Mouse (Mus musculus) MEL (cell line): Measurements from ENCODE around the gene Rbpj. TPM values are rescaled to one million over a fixed set of nuclear protein-coding genes. Genes with fewer than 3 reads are reported as not detected.

Experiments used
- DNase-seq: peaks from one replicate; pipeline ENCODE4 v3.0.0; 2011; ENCODE audit warnings: low read depth, low spot score
- H3K27ac ChIP-seq: 2 replicates; pipeline ENCODE4 v1.5.1; 2012; ENCODE audit warnings: low read depth, mild to moderate bottlenecking, control low read depth, low read length, moderate library complexity; ENCODE audit not compliant: control insufficient read depth
- H3K27me3 ChIP-seq, 2 experiments: fragments of 150-350 bp in 1 of 2; sonication (generic) in 1 of 2; 2 replicates each; pipeline ENCODE4 v1.6.1; 2012; ENCODE audit warnings: low read length in 2 of 2, mild to moderate bottlenecking in 2 of 2, improper control_type of control experiment in 1 of 2, moderate library complexity in 1 of 2; ENCODE audit not compliant: insufficient read depth in 2 of 2, control insufficient read depth in 1 of 2
- H3K36me3 ChIP-seq, 2 experiments: 2 replicates each; pipeline ENCODE4 v1.6.1; 2012 to 2014; ENCODE audit warnings: low read length in 2 of 2, improper control_type of control experiment in 1 of 2, inconsistent platforms in 1 of 2, mild to moderate bottlenecking in 1 of 2; ENCODE audit not compliant: insufficient read depth in 2 of 2, control insufficient read depth in 1 of 2
- H3K4me1 ChIP-seq, 2 experiments: fragments of 150-350 bp in 1 of 2; sonication (generic) in 1 of 2; 2 replicates each; pipeline ENCODE4 v1.6.1; 2012; ENCODE audit warnings: low read length in 2 of 2, improper control_type of control experiment in 1 of 2, mild to moderate bottlenecking in 1 of 2; ENCODE audit not compliant: insufficient read depth in 2 of 2, control insufficient read depth in 1 of 2
- H3K4me3 ChIP-seq, 2 experiments: fragments of 150-350 bp in 1 of 2; sonication (generic) in 1 of 2; 2 replicates each; pipeline ENCODE4 v1.5.1; 2012; ENCODE audit warnings: low read depth in 2 of 2, low read length in 2 of 2, mild to moderate bottlenecking in 2 of 2, moderate library complexity in 2 of 2, control low read depth in 1 of 2, improper control_type of control experiment in 1 of 2; ENCODE audit not compliant: control insufficient read depth in 1 of 2, insufficient read depth in 1 of 2
- H3K79me2 ChIP-seq: 2 replicates; pipeline ENCODE4 v1.6.1; 2012; ENCODE audit warnings: mild to moderate bottlenecking, low read length, moderate library complexity; ENCODE audit not compliant: control insufficient read depth, poor library complexity, insufficient read depth
- H3K9ac ChIP-seq: 2 replicates; pipeline ENCODE4 v1.6.1; 2012; ENCODE audit warnings: low read depth, mild to moderate bottlenecking, control low read depth, low read length, moderate library complexity; ENCODE audit not compliant: control insufficient read depth, poor library complexity, severe bottlenecking
- H3K9me3 ChIP-seq: fragments of 150-350 bp; sonication (generic); replicated peaks from 2 replicates; pipeline ENCODE4 v1.6.1; 2012; ENCODE audit warnings: mild to moderate bottlenecking, low read length, improper control_type of control experiment, moderate library complexity; ENCODE audit not compliant: insufficient read depth
- BHLHE40 ChIP-seq: IDR thresholded peaks from 2 replicates; pipeline ENCODE4 v1.6.1; 2012; ENCODE audit warnings: low read depth, mild to moderate bottlenecking, inconsistent platforms, low read length, improper control_type of control experiment, borderline replicate concordance
- CHD2 ChIP-seq: IDR thresholded peaks from 2 replicates; pipeline ENCODE4 v1.6.1; 2011; ENCODE audit warnings: low read length, improper control_type of control experiment
- CTCF ChIP-seq, 3 experiments: IDR thresholded peaks in 2 of 3; conservative IDR thresholded peaks in 1 of 3; 2 replicates each; pipeline ENCODE4 v1.5.1; 2011 to 2012; ENCODE audit warnings: low read length in 3 of 3, low read depth in 2 of 3, mild to moderate bottlenecking in 2 of 3, improper control_type of control experiment in 1 of 3, inconsistent platforms in 1 of 3, mixed read lengths in 1 of 3, moderate library complexity in 1 of 3; ENCODE audit not compliant: control insufficient read depth in 1 of 3, insufficient read depth in 1 of 3, poor library complexity in 1 of 3, severe bottlenecking in 1 of 3
- E2F4 ChIP-seq: IDR thresholded peaks from 2 replicates; pipeline ENCODE4 v1.6.1; 2011; ENCODE audit warnings: low read depth, low read length, improper control_type of control experiment, borderline replicate concordance
- ELF1 ChIP-seq: IDR thresholded peaks from 2 replicates; pipeline ENCODE4 v1.6.1; 2014; ENCODE audit warnings: low read depth, mild to moderate bottlenecking, inconsistent platforms, low read length, improper control_type of control experiment, moderate library complexity
- EP300 ChIP-seq, 2 experiments: IDR thresholded peaks; 2 replicates each; pipeline ENCODE4 v1.6.1; 2011; ENCODE audit warnings: improper control_type of control experiment in 2 of 2, low read length in 2 of 2, low read depth in 1 of 2, mild to moderate bottlenecking in 1 of 2
- ETS1 ChIP-seq: IDR thresholded peaks from 2 replicates; pipeline ENCODE4 v1.6.1; 2012; ENCODE audit warnings: low read depth, mild to moderate bottlenecking, inconsistent platforms, low read length, improper control_type of control experiment, moderate library complexity
- GABPA ChIP-seq: IDR thresholded peaks from 2 replicates; pipeline ENCODE4 v1.6.1; 2012; ENCODE audit warnings: low read depth, mild to moderate bottlenecking, inconsistent platforms, low read length, improper control_type of control experiment, moderate library complexity
- HCFC1 ChIP-seq: IDR thresholded peaks from 2 replicates; pipeline ENCODE4 v1.6.1; 2012; ENCODE audit warnings: low read depth, mild to moderate bottlenecking, inconsistent platforms, low read length, improper control_type of control experiment, moderate library complexity
- JUND ChIP-seq: IDR thresholded peaks from 2 replicates; pipeline ENCODE4 v1.6.1; 2011; ENCODE audit warnings: low read depth, mild to moderate bottlenecking, improper control_type of control experiment, low read length
- KAT2A ChIP-seq: conservative IDR thresholded peaks from 2 replicates; pipeline ENCODE4 v1.6.1; 2012; ENCODE audit warnings: low read depth, low read length, improper control_type of control experiment, inconsistent platforms
- MAX ChIP-seq: IDR thresholded peaks from 2 replicates; pipeline ENCODE4 v1.6.1; 2011; ENCODE audit warnings: low read length, improper control_type of control experiment
- NELFE ChIP-seq: IDR thresholded peaks from 2 replicates; pipeline ENCODE4 v1.6.1; 2011; ENCODE audit warnings: low read depth, low read length, improper control_type of control experiment
- NRF1 ChIP-seq: IDR thresholded peaks from 2 replicates; pipeline ENCODE4 v1.6.1; 2014; ENCODE audit warnings: low read depth, mild to moderate bottlenecking, inconsistent platforms, low read length, improper control_type of control experiment, moderate library complexity; ENCODE audit not compliant: poor library complexity, insufficient read depth, severe bottlenecking
- POLR2AphosphoS5 ChIP-seq: IDR thresholded peaks from 2 replicates; pipeline ENCODE4 v1.6.1; 2012; ENCODE audit warnings: low read depth, borderline replicate concordance, mild to moderate bottlenecking, inconsistent platforms, low read length, moderate library complexity, mixed read lengths
- RAD21 ChIP-seq: IDR thresholded peaks from 2 replicates; pipeline ENCODE4 v1.6.1; 2011; ENCODE audit warnings: mild to moderate bottlenecking, low read depth, low read length, improper control_type of control experiment
- TCF12 ChIP-seq: IDR thresholded peaks from 2 replicates; pipeline ENCODE4 v1.6.1; 2014; ENCODE audit warnings: low read depth, mild to moderate bottlenecking, inconsistent platforms, low read length, improper control_type of control experiment, moderate library complexity
- UBTF ChIP-seq: IDR thresholded peaks from 2 replicates; pipeline ENCODE4 v1.6.1; 2012; ENCODE audit warnings: low read depth, mild to moderate bottlenecking, inconsistent platforms, low read length, improper control_type of control experiment, moderate library complexity, borderline replicate concordance; ENCODE audit not compliant: insufficient read depth
- USF1 ChIP-seq: IDR thresholded peaks from 2 replicates; pipeline ENCODE4 v1.6.1; 2014; ENCODE audit warnings: low read depth, mild to moderate bottlenecking, inconsistent platforms, low read length, improper control_type of control experiment, moderate library complexity
- ZKSCAN1 ChIP-seq: IDR thresholded peaks from 2 replicates; pipeline ENCODE4 v1.6.1; 2012; ENCODE audit warnings: low read depth, mild to moderate bottlenecking, inconsistent platforms, low read length, improper control_type of control experiment, moderate library complexity
- ZMIZ1 ChIP-seq: IDR thresholded peaks from 2 replicates; pipeline ENCODE4 v1.6.1; 2012; ENCODE audit warnings: low read depth, mild to moderate bottlenecking, inconsistent platforms, low read length, improper control_type of control experiment, moderate library complexity
- polyA plus RNA-seq, 2 experiments: library from polyadenylated mRNA; stranded (reverse) in 1 of 2; unstranded in 1 of 2; fragments of >175 nt in 1 of 2; fragments of >200 nt in 1 of 2; gene quantifications; 2 replicates each; pipeline versions ENCODE4 v1.2.1 to v1.2.4; 2012; ENCODE audit warnings: low replicate concordance in 2 of 2, low read depth in 1 of 2; ENCODE audit not compliant: insufficient read length in 2 of 2, insufficient read depth in 1 of 2, missing spikeins in 1 of 2
- total RNA-seq: library from RNA; depleted of rRNA; stranded (reverse); fragments of 300-350 nt; gene quantifications from 2 replicates; pipeline ENCODE4 v1.2.3, GENCODE M21; 2012

Rbpj gene
- total and polyA plus RNA-seq, 3 experiments = 6.0 to 34.5 (median 19.1) TPM

GRCm38 (mm10) chr5:53684417-53684816 lies 218.5 kb downstream of the Rbpj start:
- Histone ChIP-seq H3K4me1 (no peaks in the 10 kb centered on the region), H3K9ac (no peak overlapping the region), H3K9me3 (no peaks in the 10 kb centered on the region), H3K4me3 (no peak overlapping the region), H3K79me2 (no peaks in the 10 kb centered on the region), H3K36me3 (no peaks in the 10 kb centered on the region), H3K27me3 (no peaks in the 10 kb centered on the region), H3K27ac (no peak overlapping the region)
- no peak for TF ChIP-seq NRF1
- TF ChIP-seq JUND = no peak
- TF ChIP-seq TCF12 = no peak
- no peak for TF ChIP-seq POLR2AphosphoS5
- TF ChIP-seq HCFC1 = no peak
- no peak for TF ChIP-seq GABPA
- TF ChIP-seq ZMIZ1 = no peak
- TF ChIP-seq RAD21 = no peak
- TF ChIP-seq EP300 (IDR thresholded peaks at IDR 0.05; ENCODE audit: low read depth in 1 of 2, low read length in 2 of 2) = no peak
- no peak for TF ChIP-seq NELFE
- no peak for TF ChIP-seq KAT2A
- no peak for TF ChIP-seq CHD2
- no peak for TF ChIP-seq ZKSCAN1
- no peak for TF ChIP-seq ELF1
- TF ChIP-seq BHLHE40 = no peak
- no peak for DNase-seq

- no peak for TF ChIP-seq USF1
- TF ChIP-seq CTCF (IDR thresholded peaks at IDR 0.05 in 2 of 3, conservative IDR thresholded peaks at IDR 0.05 in 1 of 3; ENCODE audit: control insufficient read depth in 1 of 3, insufficient read depth in 1 of 3, low read depth in 2 of 3, low read length in 3 of 3, poor library complexity in 1 of 3, severe bottlenecking in 1 of 3) = no peak
- TF ChIP-seq ELF1 = no peak
- no peak for TF ChIP-seq E2F4
- no peak for TF ChIP-seq MAX
- TF ChIP-seq RAD21 = no peak
- TF ChIP-seq ETS1 = no peak
- TF ChIP-seq HCFC1 = no peak
- no peak for TF ChIP-seq UBTF
- DNase-seq = no peak
- H3K9me3 ChIP-seq = no peaks in the 10 kb centered on the region
- no peak overlapping the region for H3K9ac ChIP-seq
- no peaks in the 10 kb centered on the region for H3K27me3 ChIP-seq
- H3K36me3 ChIP-seq = no peaks in the 10 kb centered on the region
- no peaks in the 10 kb centered on the region for H3K4me1 ChIP-seq
- H3K4me3 ChIP-seq = no peak overlapping the region
- no peaks in the 10 kb centered on the region for H3K79me2 ChIP-seq
- no peak overlapping the region for H3K27ac ChIP-seq
These were observed 219.7 kb downstream of the Rbpj start for GRCm38 (mm10) chr5:53685623-53686022.
